Mouse (Mus musculus): ENCODE measurements around the gene Nab1. TPM values are rescaled to one million over a fixed set of nuclear protein-coding genes. Genes with fewer than 3 reads are reported as not detected.

Nab1 gene
- total and polyA plus RNA-seq, 3 experiments: 26.7 to 40.3 TPM; not detected in 1

- H3K79me2 ChIP-seq (ENCODE audit: control insufficient read depth, insufficient read depth, low read length, poor library complexity): peaks cover 1% of the 10 kb centered on the region; the same call in 1 of the 2 replicates
- TF ChIP-seq TCF12 (IDR thresholded peaks at IDR 0.05; ENCODE audit: low read depth, low read length) (peak; percentile 40; the same call in 1 of the 2 replicates), TAL1 (IDR thresholded peaks at IDR 0.05; ENCODE audit: low read length) (no peak; the same call in 1 of the 2 replicates), EP300 (IDR thresholded peaks at IDR 0.05; ENCODE audit: low read depth in 1 of 2, low read length in 2 of 2) (peak in 1 of 2 experiments; percentile 38; a peak in 1 of 4 replicates)
- no peaks in the 10 kb centered on the region for H3K27me3 ChIP-seq (ENCODE audit: control insufficient read depth in 1 of 2, insufficient read depth in 2 of 2, low read length in 2 of 2)
- no peak overlapping the region for H3K4me3 ChIP-seq (ENCODE audit: control insufficient read depth in 1 of 2, insufficient read depth in 1 of 2, low read depth in 2 of 2, low read length in 2 of 2)
- H3K36me3 ChIP-seq (ENCODE audit: control insufficient read depth in 1 of 2, insufficient read depth in 2 of 2, low read length in 2 of 2): peaks cover 0 to 2% of the 10 kb centered on the region in 2 experiments; a peak in 1 of 4 replicates
- H3K9me3 ChIP-seq (replicated peaks; ENCODE audit: insufficient read depth, low read length): no peaks in the 10 kb centered on the region
- H3K9ac ChIP-seq (ENCODE audit: control insufficient read depth, low read depth, low read length, poor library complexity, severe bottlenecking): no peak overlapping the region
- peak; percentile 23 for DNase-seq (ENCODE audit: low read depth, low spot score)
- H3K4me1 ChIP-seq (ENCODE audit: control insufficient read depth in 1 of 2, insufficient read depth in 2 of 2, low read length in 2 of 2): peaks cover 0 to 2% of the 10 kb centered on the region in 2 experiments; a peak in 1 of 4 replicates
- no peak overlapping the region for H3K27ac ChIP-seq (ENCODE audit: control insufficient read depth, low read depth, low read length)
Observed at GRCm38 (mm10) chr1:52484980-52485379, 15.5 kb downstream of the Nab1 start.

GRCm38 (mm10) chr1:52474291-52474690 lies 26.2 kb downstream of the Nab1 start:
- no peak for TF ChIP-seq ETS1 (IDR thresholded peaks at IDR 0.05; ENCODE audit: low read depth, low read length)
- no peak for TF ChIP-seq E2F4 (IDR thresholded peaks at IDR 0.05; ENCODE audit: borderline replicate concordance, low read depth, low read length)
- TF ChIP-seq MAZ (IDR thresholded peaks at IDR 0.05; ENCODE audit: low read depth, low read length): no peak
- no peak for TF ChIP-seq USF1 (IDR thresholded peaks at IDR 0.05; ENCODE audit: low read depth, low read length)
- no peak for TF ChIP-seq HCFC1 (IDR thresholded peaks at IDR 0.05; ENCODE audit: low read depth, low read length)
- no peak for TF ChIP-seq KAT2A (conservative IDR thresholded peaks at IDR 0.05; ENCODE audit: low read depth, low read length)
- no peak for TF ChIP-seq SIN3A (IDR thresholded peaks at IDR 0.05; ENCODE audit: low read length)
- no peak for TF ChIP-seq POLR2AphosphoS2 (IDR thresholded peaks at IDR 0.05; ENCODE audit: low read length)
- no peak for TF ChIP-seq MAFK (IDR thresholded peaks at IDR 0.05; ENCODE audit: borderline replicate concordance, low read depth, low read length)
- no peak for TF ChIP-seq MYC (IDR thresholded peaks at IDR 0.05; ENCODE audit: low read depth, low read length)
- no peak for TF ChIP-seq ZMIZ1 (IDR thresholded peaks at IDR 0.05; ENCODE audit: low read depth, low read length)
- TF ChIP-seq MAX (IDR thresholded peaks at IDR 0.05; ENCODE audit: low read length): no peak
- no peak for TF ChIP-seq ZNF384 (IDR thresholded peaks at IDR 0.05; ENCODE audit: low read depth, low read length)
- TF ChIP-seq GATA1 (IDR thresholded peaks at IDR 0.05; ENCODE audit: low read depth, low read length): no peak
- no peak for TF ChIP-seq NRF1 (IDR thresholded peaks at IDR 0.05; ENCODE audit: insufficient read depth, low read depth, low read length, poor library complexity, severe bottlenecking)
- TF ChIP-seq UBTF (IDR thresholded peaks at IDR 0.05; ENCODE audit: borderline replicate concordance, insufficient read depth, low read depth, low read length): no peak
- TF ChIP-seq GABPA (IDR thresholded peaks at IDR 0.05; ENCODE audit: low read depth, low read length): no peak
- TF ChIP-seq POLR2AphosphoS5 (IDR thresholded peaks at IDR 0.05; ENCODE audit: borderline replicate concordance, low read depth, low read length): no peak
- no peaks in the 10 kb centered on the region for H3K4me1 ChIP-seq (ENCODE audit: control insufficient read depth in 1 of 2, insufficient read depth in 2 of 2, low read length in 2 of 2)
- no peaks in the 10 kb centered on the region for H3K27me3 ChIP-seq (ENCODE audit: control insufficient read depth in 1 of 2, insufficient read depth in 2 of 2, low read length in 2 of 2)
- H3K27ac ChIP-seq (ENCODE audit: control insufficient read depth, low read depth, low read length): no peak overlapping the region
- H3K4me3 ChIP-seq (ENCODE audit: control insufficient read depth in 1 of 2, insufficient read depth in 1 of 2, low read depth in 2 of 2, low read length in 2 of 2): no peak overlapping the region
- no peaks in the 10 kb centered on the region for H3K9me3 ChIP-seq (replicated peaks; ENCODE audit: insufficient read depth, low read length)
- no peaks in the 10 kb centered on the region for H3K79me2 ChIP-seq (ENCODE audit: control insufficient read depth, insufficient read depth, low read length, poor library complexity)
- H3K36me3 ChIP-seq (ENCODE audit: control insufficient read depth in 1 of 2, insufficient read depth in 2 of 2, low read length in 2 of 2): peaks cover 0 to 2% of the 10 kb centered on the region in 2 experiments; a peak in 2 of 4 replicates
- H3K9ac ChIP-seq (ENCODE audit: control insufficient read depth, low read depth, low read length, poor library complexity, severe bottlenecking): no peak overlapping the region
- DNase-seq (ENCODE audit: low read depth, low spot score): no peak

Measured in MEL (cell line).